Mouse (Mus musculus): Measurements from ENCODE around the gene Mtmr2.

GRCm38 (mm10) chr9:13701773-13702172, 46.4 kb upstream of the Mtmr2 start:
- TF ChIP-seq CTCF (IDR thresholded peaks at IDR 0.05; ENCODE audit: low read depth) (no peak), EP300 (optimal IDR thresholded peaks at IDR 0.05) (no peak)

Measured in stomach, postnatal 0 days (tissue).